35 mouse cellular contexts compared by ENCODE assay signal in the genomic region with DNA sequence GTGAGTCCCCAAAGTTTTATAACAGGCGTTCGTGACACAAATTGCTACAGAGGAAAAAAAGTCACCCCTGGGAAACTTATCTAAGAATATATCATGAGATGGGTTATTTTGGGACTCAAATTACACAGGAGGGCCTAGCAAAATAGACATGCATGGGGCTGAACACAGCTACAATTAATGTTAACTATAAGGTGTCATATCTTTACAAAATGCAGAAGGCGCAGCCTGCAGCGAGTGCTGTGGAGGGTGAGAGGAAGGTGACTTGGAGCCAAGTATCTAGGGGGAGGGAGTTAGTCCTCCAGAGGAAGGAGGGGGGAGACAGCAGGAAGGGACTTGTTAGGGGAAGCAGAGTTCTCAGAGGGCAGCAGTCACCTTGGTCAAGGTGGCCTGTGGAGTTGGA. TPM values are rescaled to one million over a fixed set of nuclear protein-coding genes. Genes with fewer than 3 reads are reported as not detected.
"Had no signal": no experiment of that assay in that cellular context is flagged by ENCODE, and none has a peak within 500 bp of the region (broad histone marks: within the 10 kb centered on the region; RNA-seq: fewer than 3 reads in every experiment).

No protein-coding gene starts in this region.

- DNase-seq: heart, postnatal 10 days; heart, postnatal 14 days; heart, postnatal 36 days; heart, postnatal 4 days; kidney, adult 11 months; kidney, adult 18-20 months; kidney, adult 2 months; kidney, adult 8-10 months; kidney, adult 9 months; kidney, postnatal 10 days; kidney, postnatal 14 days; kidney, postnatal 25 days; kidney, postnatal 36 days; kidney, postnatal 4 days; layer of hippocampus, adult 9-11 months; layer of hippocampus, postnatal 36 days had no signal

- H3K27me3 ChIP-seq: intestine, embryonic 15.5 days had no signal

- H3K36me3 ChIP-seq: heart, embryonic 10.5 days; heart, embryonic 13.5 days; heart, embryonic 15.5 days; hindbrain, embryonic 10.5 days; hindbrain, embryonic 12.5 days; hindbrain, embryonic 13.5 days; hindbrain, embryonic 15.5 days; intestine, embryonic 15.5 days; kidney, embryonic 15.5 days had no signal

- H3K27ac ChIP-seq: heart, embryonic 10.5 days; heart, embryonic 13.5 days; heart, embryonic 15.5 days; hindbrain, embryonic 10.5 days; hindbrain, embryonic 12.5 days; hindbrain, embryonic 13.5 days; hindbrain, embryonic 14.5 days; hindbrain, embryonic 15.5 days; hindbrain, postnatal 0 days; intestine, embryonic 15.5 days; kidney, embryonic 15.5 days; kidney, postnatal 0 days; layer of hippocampus, adult 2 months; left cerebral cortex, adult 2 months had no signal

- H3K4me3 ChIP-seq: heart, embryonic 10.5 days; heart, embryonic 13.5 days; heart, embryonic 15.5 days; hindbrain, embryonic 10.5 days; hindbrain, embryonic 12.5 days; hindbrain, embryonic 13.5 days; hindbrain, embryonic 15.5 days; intestine, embryonic 15.5 days; kidney, embryonic 15.5 days; layer of hippocampus, adult 2 months; left cerebral cortex, adult 2 months had no signal

- H3K9ac ChIP-seq: heart, embryonic 13.5 days; heart, embryonic 15.5 days; hindbrain, embryonic 12.5 days; hindbrain, embryonic 13.5 days; hindbrain, embryonic 14.5 days; hindbrain, embryonic 15.5 days; intestine, embryonic 15.5 days; kidney, embryonic 15.5 days had no signal

- H3K4me1 ChIP-seq: hindbrain, embryonic 12.5 days; hindbrain, embryonic 13.5 days; kidney, embryonic 15.5 days had no signal

- H3K9me3 ChIP-seq: heart, embryonic 10.5 days; heart, embryonic 15.5 days; hindbrain, embryonic 10.5 days; hindbrain, embryonic 12.5 days; hindbrain, embryonic 13.5 days; hindbrain, embryonic 15.5 days; intestine, embryonic 15.5 days; kidney, embryonic 15.5 days had no signal

- ATAC-seq: hindbrain, embryonic 16.5 days; hindbrain, postnatal 0 days; inflammation-experienced regulatory T-cells, adult 6 months; intestine, embryonic 15.5 days; intestine, embryonic 16.5 days; intestine, postnatal 0 days had no signal

- H3K4me2 ChIP-seq: heart, embryonic 11.5 days; heart, embryonic 13.5 days; heart, embryonic 15.5 days; hindbrain, embryonic 12.5 days; hindbrain, embryonic 13.5 days; hindbrain, embryonic 14.5 days; hindbrain, embryonic 15.5 days; intestine, embryonic 15.5 days; kidney, embryonic 15.5 days had no signal

RNA-seq across cellular contexts. Expression of gene Fam83f, which starts 7.2 kb away (rescaled TPM):
- total RNA-seq: layer of hippocampus, postnatal 36 days had no signal
- polyA plus RNA-seq: inflammation-experienced regulatory T-cells, adult 6 months had no signal
